24 mouse cellular contexts compared by ENCODE assay signal in the genomic region with DNA sequence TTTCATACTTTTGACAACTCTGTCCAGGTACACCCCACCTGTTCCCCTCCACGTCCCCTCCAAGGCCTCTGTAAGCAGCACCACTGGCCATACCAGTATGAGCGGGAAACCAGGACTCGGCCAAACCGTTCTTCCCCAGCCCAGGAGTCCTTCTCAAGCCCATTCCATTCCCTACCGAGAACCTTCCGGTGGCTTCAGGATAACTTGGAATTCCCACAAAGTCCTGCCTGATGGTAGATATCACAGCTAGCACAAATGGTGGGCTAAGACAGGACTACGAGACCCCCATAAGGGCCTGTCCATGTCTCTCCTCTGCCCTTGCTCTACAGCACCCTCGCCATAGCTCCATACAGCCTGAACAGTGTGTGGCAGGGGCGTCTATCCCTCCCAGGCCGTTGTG. TPM values are rescaled to one million over a fixed set of nuclear protein-coding genes. Genes with fewer than 3 reads are reported as not detected.
DNase-seq lines count a peak whose midpoint lies in the region; ATAC-seq and TF ChIP-seq lines count a peak whose summit lies in the region.
"Had no signal": no experiment of that assay in that cellular context is flagged by ENCODE, and none has a peak within 500 bp of the region (broad histone marks: within the 10 kb centered on the region; RNA-seq: fewer than 3 reads in every experiment).

No protein-coding gene starts in this region.

- peak overlapping the region; percentile 60 for H3K4me2 ChIP-seq in intestine, postnatal 0 days (replicated peaks; ENCODE audit: low read depth)
- H3K4me2 ChIP-seq in stomach, postnatal 0 days (replicated peaks; ENCODE audit: low read depth) = no peak overlapping the region
- H3K4me2 ChIP-seq: embryonic facial prominence, embryonic 13.5 days; forebrain, embryonic 12.5 days; forebrain, embryonic 15.5 days; hindbrain, embryonic 13.5 days had no signal

- no peak overlapping the region for H3K9ac ChIP-seq in intestine, postnatal 0 days (ENCODE audit: low read depth, low read length)
- no peak overlapping the region for H3K9ac ChIP-seq in stomach, postnatal 0 days (ENCODE audit: low read length)
- H3K9ac ChIP-seq: forebrain, embryonic 12.5 days; forebrain, embryonic 15.5 days; hindbrain, embryonic 13.5 days had no signal

- peaks cover 9% of the 10 kb centered on the region for H3K4me1 ChIP-seq in brown adipose tissue, adult 24 weeks (ENCODE audit: control insufficient read depth, insufficient read depth, insufficient read length, low read length)
- peaks cover 22% of the 10 kb centered on the region; the same call in 1 of the 2 replicates for H3K4me1 ChIP-seq in intestine, postnatal 0 days (replicated peaks; ENCODE audit: control insufficient read depth, insufficient read depth, low read length)
- H3K4me1 ChIP-seq in stomach, postnatal 0 days (replicated peaks; ENCODE audit: control insufficient read depth, insufficient read depth) = 0 out of 2 replicates have a peak, but pooled peaks cover 2% of the 10 kb centered on the region

- H3K36me3 ChIP-seq in intestine, postnatal 0 days (ENCODE audit: control insufficient read depth, insufficient read depth) = no peaks in the 10 kb centered on the region
- H3K36me3 ChIP-seq in stomach, postnatal 0 days (ENCODE audit: control insufficient read depth, insufficient read depth, low read length) = no peaks in the 10 kb centered on the region
- H3K36me3 ChIP-seq: embryonic facial prominence, embryonic 13.5 days; forebrain, embryonic 12.5 days; forebrain, embryonic 15.5 days; hindbrain, embryonic 10.5 days; hindbrain, embryonic 13.5 days had no signal

- intact Hi-C loops in gastrocnemius, adult 2 months (cut with DNase I) = loop anchor here (5.0 to 10.0 kb wide), 2 partner anchors 110 to 317 kb away; no protein-coding TSS in a partner anchor
- intact Hi-C loops in left cerebral cortex, postnatal 14 days (cut with DNase I) = loop anchor here (5.0 to 10.0 kb wide), 2 partner anchors 107 to 200 kb away; no protein-coding TSS in a partner anchor

- no peak for TF ChIP-seq CTCF in gastrocnemius, adult 2 months (IDR thresholded peaks at IDR 0.05)
- no peak for TF ChIP-seq CTCF in intestine, postnatal 0 days (IDR thresholded peaks at IDR 0.05; ENCODE audit: low read depth)
- no peak for TF ChIP-seq CTCF in stomach, postnatal 0 days (IDR thresholded peaks at IDR 0.05; ENCODE audit: low read depth)

- no peak for DNase-seq in gastrocnemius, adult 2 months
- no peak for DNase-seq in gastrocnemius, adult 8-10 months (ENCODE audit: low spot score in 2 of 2)
- no peak for DNase-seq in stomach, postnatal 0 days (ENCODE audit: low spot score)
- DNase-seq in left cerebral cortex, postnatal 14 days (ENCODE audit: low spot score in 2 of 2) = no peak
- DNase-seq: adrenal gland, postnatal 10 days; adrenal gland, postnatal 36 days; cerebellum, adult 11 months; cerebellum, adult 2 months; cerebellum, postnatal 36 days; embryo, embryonic 11 days; gastrocnemius, postnatal 14 days had no signal

- no peak for ATAC-seq in intestine, postnatal 0 days
- ATAC-seq in stomach, postnatal 0 days (ENCODE audit: low FRiP score, low TSS enrichment) = no peak
- ATAC-seq in activated CD4-positive, CD25-positive, alpha-beta regulatory T cell, adult 4 months = no peak
- ATAC-seq: forebrain, embryonic 15.5 days; hindbrain, postnatal 0 days; inflammation-experienced regulatory T-cells, adult 6 months had no signal

- WGBS in intestine, postnatal 0 days = 89% methylated on average over 10 of the region's 10 CpGs
- 93% methylated on average over 10 of the region's 10 CpGs for WGBS in stomach, postnatal 0 days

- no peak for TF ChIP-seq EP300 in stomach, postnatal 0 days (optimal IDR thresholded peaks at IDR 0.05)

- H3K9me3 ChIP-seq in intestine, postnatal 0 days (ENCODE audit: control insufficient read depth) = no peaks in the 10 kb centered on the region
- no peaks in the 10 kb centered on the region for H3K9me3 ChIP-seq in stomach, postnatal 0 days (ENCODE audit: control insufficient read depth, low read length)
- H3K9me3 ChIP-seq: forebrain, embryonic 15.5 days; hindbrain, embryonic 13.5 days had no signal

- peak overlapping the region; percentile 31 for H3K27ac ChIP-seq in gastrocnemius, adult 2 months
- H3K27ac ChIP-seq in brown adipose tissue, adult 24 weeks (replicated peaks; ENCODE audit: low read depth, low read length) = peak overlapping the region; percentile 22
- H3K27ac ChIP-seq in intestine, postnatal 0 days (ENCODE audit: low read depth, low read length) = 0 out of 2 replicates have a peak overlapping the region, but pooled peaks have one; percentile 41
- 0 out of 2 replicates have a peak overlapping the region, but pooled peaks have one; percentile 8 for H3K27ac ChIP-seq in stomach, postnatal 0 days (replicated peaks)
- H3K27ac ChIP-seq: embryonic facial prominence, embryonic 10.5 days; embryonic facial prominence, embryonic 13.5 days; forebrain, embryonic 12.5 days; forebrain, embryonic 15.5 days; heart, embryonic 10.5 days; hindbrain, embryonic 10.5 days; hindbrain, embryonic 13.5 days; hindbrain, postnatal 0 days had no signal

- H3K4me3 ChIP-seq in gastrocnemius, adult 2 months = no peak overlapping the region
- no peak overlapping the region for H3K4me3 ChIP-seq in brown adipose tissue, adult 24 weeks (ENCODE audit: insufficient read depth, low read depth, low read length)
- H3K4me3 ChIP-seq in intestine, postnatal 0 days (ENCODE audit: low read depth, low read length) = no peak overlapping the region
- no peak overlapping the region for H3K4me3 ChIP-seq in stomach, postnatal 0 days (ENCODE audit: low read depth, low read length)
- H3K4me3 ChIP-seq: embryonic facial prominence, embryonic 10.5 days; embryonic facial prominence, embryonic 13.5 days; erythroblast, embryonic 14.5 days; forebrain, embryonic 12.5 days; forebrain, embryonic 15.5 days; heart, embryonic 10.5 days; hindbrain, embryonic 10.5 days; hindbrain, embryonic 13.5 days had no signal

- H3K27me3 ChIP-seq in intestine, postnatal 0 days (replicated peaks; ENCODE audit: control insufficient read depth, insufficient read depth, low read length) = peaks cover 3% of the 10 kb centered on the region; the same call in 1 of the 2 replicates
- no peaks in the 10 kb centered on the region; the same call in 1 of the 2 replicates for H3K27me3 ChIP-seq in stomach, postnatal 0 days (ENCODE audit: control insufficient read depth, insufficient read depth, low read length)

RNA-seq across cellular contexts. Expression of gene Arhgap27, which starts 5.8 kb away (rescaled TPM):
- 1 to 10 TPM; 6.0 to 8.8 TPM for total RNA-seq in gastrocnemius, adult 2 months (2021)
- 1 to 10 TPM; 2.5 to 4.7 (median 4.4) TPM for total RNA-seq in gastrocnemius, adult 8-10 months (2022)
- polyA plus RNA-seq in brown adipose tissue, adult 24 weeks (2012; ENCODE audit: insufficient read depth, insufficient read length, missing spikeins) = 3.8 and 6.9 TPM in 2 replicates
- polyA plus RNA-seq in intestine, postnatal 0 days (2015; fragmentation: Nextera tagmentation; extraction: Ambion mirVana) = 16.9 and 18.7 TPM in 2 replicates
- 18.2 and 22.1 TPM in 2 replicates for polyA plus RNA-seq in stomach, postnatal 0 days (2015; fragmentation: Nextera tagmentation; extraction: Ambion mirVana)
- 10 to 100 TPM; 10.8 to 12.4 TPM for total RNA-seq in left cerebral cortex, postnatal 14 days (2021)
- 10 to 100 TPM; 25.5 to 33.2 TPM for polyA plus RNA-seq in activated CD4-positive, CD25-positive, alpha-beta regulatory T cell, adult 4 months (2017; shearing (Covaris generic))

RNA-seq across cellular contexts. Expression of gene Plekhm1, which starts 54.8 kb away (rescaled TPM):
- 10 to 100 TPM; 12.3 to 13.7 TPM for total RNA-seq in gastrocnemius, adult 2 months (2021)
- 10 to 100 TPM; 14.1 to 16.4 (median 15.1) TPM for total RNA-seq in gastrocnemius, adult 8-10 months (2022)
- polyA plus RNA-seq in brown adipose tissue, adult 24 weeks (2012; ENCODE audit: insufficient read depth, insufficient read length, missing spikeins) = 13.4 and 14.6 TPM in 2 replicates
- 4.7 and 5.2 TPM in 2 replicates for polyA plus RNA-seq in intestine, postnatal 0 days (2015; fragmentation: Nextera tagmentation; extraction: Ambion mirVana)
- 3.6 and 4.2 TPM in 2 replicates for polyA plus RNA-seq in stomach, postnatal 0 days (2015; fragmentation: Nextera tagmentation; extraction: Ambion mirVana)
- total RNA-seq in left cerebral cortex, postnatal 14 days (2021) = 10 to 100 TPM; 15.5 to 16.9 TPM
- polyA plus RNA-seq in activated CD4-positive, CD25-positive, alpha-beta regulatory T cell, adult 4 months (2017; shearing (Covaris generic)) = 1 to 10 TPM; 7.0 to 9.3 TPM
